Comparison of ENCODE assay signal across 9 mouse cellular contexts in genomic region chr3:90472213-90472612, GRCm38 (mm10). TPM values are rescaled to one million over a fixed set of nuclear protein-coding genes. Genes with fewer than 3 reads are reported as not detected.
DNase-seq lines count a peak whose midpoint lies in the region; ATAC-seq and TF ChIP-seq lines count a peak whose summit lies in the region.
"Had no signal": no experiment of that assay in that cellular context is flagged by ENCODE, and none has a peak within 500 bp of the region (broad histone marks: within the 10 kb centered on the region; RNA-seq: fewer than 3 reads in every experiment).

No protein-coding gene starts in this region.

- H3K27ac ChIP-seq in cortical plate, adult 2 months (ENCODE audit: insufficient read depth, low read length): no peak overlapping the region
- no peak overlapping the region for H3K27ac ChIP-seq in liver, embryonic 14.5 days
- H3K27ac ChIP-seq: liver, embryonic 15.5 days; stomach, embryonic 15.5 days had no signal

- no peaks in the 10 kb centered on the region for H3K27me3 ChIP-seq in liver, embryonic 14.5 days (ENCODE audit: control insufficient read depth, insufficient read depth, low read length)
- H3K27me3 ChIP-seq: stomach, embryonic 15.5 days had no signal

- no peak for TF ChIP-seq EP300 in liver, embryonic 14.5 days (IDR thresholded peaks at IDR 0.05; ENCODE audit: low read depth)

- H3K9me3 ChIP-seq in liver, embryonic 14.5 days (ENCODE audit: control insufficient read depth, low read length): no peaks in the 10 kb centered on the region
- H3K9me3 ChIP-seq: liver, embryonic 15.5 days; stomach, embryonic 15.5 days had no signal

- intact Hi-C loops in left cerebral cortex, postnatal 4 days (cut with DNase I): no loop called here
- intact Hi-C loops in left cerebral cortex, postnatal 25 days (cut with DNase I): loop anchor here (10.0 kb wide), 1 partner anchor 177 kb away; the partner anchor contains the start of gene Gatad2b

- TF ChIP-seq POLR2A in cortical plate, adult 2 months (IDR thresholded peaks at IDR 0.05; ENCODE audit: extremely low read depth, insufficient read depth, low read length): no peak

- H3K36me3 ChIP-seq in liver, embryonic 14.5 days (replicated peaks; ENCODE audit: control insufficient read depth, insufficient read depth, low read depth): no peaks in the 10 kb centered on the region
- H3K36me3 ChIP-seq: liver, embryonic 15.5 days; stomach, embryonic 15.5 days had no signal

- H3K9ac ChIP-seq in liver, embryonic 14.5 days (replicated peaks): no peak overlapping the region
- H3K9ac ChIP-seq: liver, embryonic 15.5 days; stomach, embryonic 15.5 days had no signal

- peak; percentile 28 for DNase-seq in left cerebral cortex, postnatal 4 days
- no peak for DNase-seq in left cerebral cortex, adult 8-10 months (ENCODE audit: low spot score in 2 of 2)
- DNase-seq in NIH3T3 (ENCODE audit: low read depth): peak; percentile 68
- peak; percentile 35 to 46 (median 39) for DNase-seq in liver, embryonic 14.5 days (ENCODE audit: low read depth in 3 of 3, low spot score in 3 of 3)
- DNase-seq in thymus, postnatal 10 days (ENCODE audit: low spot score in 2 of 2): peak; percentile 66 to 80
- no peak for DNase-seq in left cerebral cortex, postnatal 25 days (ENCODE audit: low spot score in 2 of 2)

- H3K4me1 ChIP-seq in cortical plate, adult 2 months (ENCODE audit: control insufficient read depth, insufficient read depth, low read length): peaks cover 1% of the 10 kb centered on the region; the same call in 1 of the 2 replicates
- H3K4me1 ChIP-seq in liver, embryonic 14.5 days (replicated peaks; ENCODE audit: control insufficient read depth in 2 of 2, insufficient read depth in 2 of 2, low read length in 1 of 2): peaks cover 6 to 8% of the 10 kb centered on the region in 2 experiments

- peak; percentile 33; the same call in 1 of the 2 replicates for TF ChIP-seq CTCF in cortical plate, adult 2 months (IDR thresholded peaks at IDR 0.05; ENCODE audit: extremely low read depth, insufficient read depth, low read length)
- peak; percentile 72 for TF ChIP-seq CTCF in liver, embryonic 14.5 days (IDR thresholded peaks at IDR 0.05; ENCODE audit: low read depth)

- 21% methylated on average over 3 of the region's 3 CpGs for WGBS in liver, embryonic 14.5 days (ENCODE audit: insufficient replicate concordance)

- no peak for ATAC-seq in liver, embryonic 14.5 days (ENCODE audit: insufficient read depth)

- H3K4me3 ChIP-seq in cortical plate, adult 2 months (ENCODE audit: insufficient read depth, low read length): no peak overlapping the region
- H3K4me3 ChIP-seq in liver, embryonic 14.5 days (ENCODE audit: insufficient read depth in 1 of 2, low read depth in 2 of 2, low read length in 2 of 2): no peak overlapping the region
- H3K4me3 ChIP-seq: liver, embryonic 15.5 days; stomach, embryonic 15.5 days had no signal

- H3K4me2 ChIP-seq in liver, embryonic 14.5 days (ENCODE audit: low read depth): no peak overlapping the region
- H3K4me2 ChIP-seq: liver, embryonic 15.5 days; stomach, embryonic 15.5 days had no signal

RNA-seq across cellular contexts. Expression of gene Ilf2, which starts 3.7 kb away (rescaled TPM):
- total RNA-seq in left cerebral cortex, postnatal 4 days (2021): 100 to 1,000 TPM; 155 to 161 TPM
- 10 to 100 TPM; 84.9 to 98.9 (median 93.3) TPM for total RNA-seq in left cerebral cortex, adult 8-10 months (2022)
- 78.7 and 79.5 TPM in 2 replicates for polyA plus RNA-seq in cortical plate, adult 2 months (2012; rRNA removed)
- polyA plus RNA-seq in liver, embryonic 14.5 days (2012; rRNA removed): 23.3 and 34.5 TPM in 2 replicates
- polyA plus RNA-seq in liver, embryonic 14.5 days (2014; fragmentation: Nextera tagmentation; extraction: Ambion mirVana): 46.5 and 48.9 TPM in 2 replicates
- total RNA-seq in left cerebral cortex, postnatal 25 days (2021): 10 to 100 TPM; 81.2 to 84.6 TPM

RNA-seq across cellular contexts. Expression of gene Npr1, which starts 6.5 kb away (rescaled TPM):
- 1 to 10 TPM; 3.1 to 3.8 TPM for total RNA-seq in left cerebral cortex, postnatal 4 days (2021)
- total RNA-seq in left cerebral cortex, adult 8-10 months (2022): 1 to 10 TPM; 4.2 to 6.0 (median 5.0) TPM
- polyA plus RNA-seq in cortical plate, adult 2 months (2012; rRNA removed): 3.3 and 4.7 TPM in 2 replicates
- 6.5 and 7.2 TPM in 2 replicates for polyA plus RNA-seq in liver, embryonic 14.5 days (2012; rRNA removed)
- polyA plus RNA-seq in liver, embryonic 14.5 days (2014; fragmentation: Nextera tagmentation; extraction: Ambion mirVana): 2.8 and 4.0 TPM in 2 replicates
- 1 to 10 TPM; 3.0 to 3.1 TPM for total RNA-seq in left cerebral cortex, postnatal 25 days (2021)

RNA-seq across cellular contexts. Expression of gene Snapin, which starts 18.6 kb away (rescaled TPM):
- 10 to 100 TPM; 35.4 to 37.2 TPM for total RNA-seq in left cerebral cortex, postnatal 4 days (2021)
- total RNA-seq in left cerebral cortex, adult 8-10 months (2022): 10 to 100 TPM; 62.4 to 74.7 (median 67.1) TPM
- 65.0 and 73.2 TPM in 2 replicates for polyA plus RNA-seq in cortical plate, adult 2 months (2012; rRNA removed)
- 7.4 and 9.3 TPM in 2 replicates for polyA plus RNA-seq in liver, embryonic 14.5 days (2012; rRNA removed)
- polyA plus RNA-seq in liver, embryonic 14.5 days (2014; fragmentation: Nextera tagmentation; extraction: Ambion mirVana): 17.0 and 18.7 TPM in 2 replicates
- total RNA-seq in left cerebral cortex, postnatal 25 days (2021): 10 to 100 TPM; 46.6 to 52.8 TPM

RNA-seq across cellular contexts. Expression of gene Chtop, which starts 37.1 kb away (rescaled TPM):
- 100 to 1,000 TPM; 193 to 199 TPM for total RNA-seq in left cerebral cortex, postnatal 4 days (2021)
- total RNA-seq in left cerebral cortex, adult 8-10 months (2022): 100 to 1,000 TPM; 162 to 170 (median 167) TPM
- 126 and 131 TPM in 2 replicates for polyA plus RNA-seq in cortical plate, adult 2 months (2012; rRNA removed)
- polyA plus RNA-seq in liver, embryonic 14.5 days (2012; rRNA removed): 33.6 and 49.9 TPM in 2 replicates
- 29.7 and 32.7 TPM in 2 replicates for polyA plus RNA-seq in liver, embryonic 14.5 days (2014; fragmentation: Nextera tagmentation; extraction: Ambion mirVana)
- total RNA-seq in left cerebral cortex, postnatal 25 days (2021): 100 to 1,000 TPM; 177 to 179 TPM

RNA-seq across cellular contexts. Expression of gene Ints3, which starts 38.8 kb away (rescaled TPM):
- total RNA-seq in left cerebral cortex, postnatal 4 days (2021): 10 to 100 TPM; 71.0 to 73.8 TPM
- 10 to 100 TPM; 55.1 to 59.9 (median 59.0) TPM for total RNA-seq in left cerebral cortex, adult 8-10 months (2022)
- 44.8 and 46.1 TPM in 2 replicates for polyA plus RNA-seq in cortical plate, adult 2 months (2012; rRNA removed)
- 11.3 and 12.7 TPM in 2 replicates for polyA plus RNA-seq in liver, embryonic 14.5 days (2012; rRNA removed)
- 6.6 and 9.4 TPM in 2 replicates for polyA plus RNA-seq in liver, embryonic 14.5 days (2014; fragmentation: Nextera tagmentation; extraction: Ambion mirVana)
- total RNA-seq in left cerebral cortex, postnatal 25 days (2021): 10 to 100 TPM; 64.3 to 70.2 TPM

Comparison
In these comparisons a context has a peak if more than half of its experiments do, and no peak if none do; other contexts are left out.
1. DNase-seq: peak in left cerebral cortex, postnatal 4 days (single experiment), NIH3T3 (single experiment), liver, embryonic 14.5 days (3 of 3) and thymus, postnatal 10 days (2 of 2); none in left cerebral cortex, adult 8-10 months (0 of 2) and left cerebral cortex, postnatal 25 days (0 of 2).